Mouse (Mus musculus) MN1 (cell line): ENCODE data around the gene Plcg2.

Experiments
- DNase-seq: peaks from one replicate; pipeline ENCODE4 v3.0.0-alpha.2; 2016; ENCODE audit warnings: low spot score

Plcg2 gene

DNA sequence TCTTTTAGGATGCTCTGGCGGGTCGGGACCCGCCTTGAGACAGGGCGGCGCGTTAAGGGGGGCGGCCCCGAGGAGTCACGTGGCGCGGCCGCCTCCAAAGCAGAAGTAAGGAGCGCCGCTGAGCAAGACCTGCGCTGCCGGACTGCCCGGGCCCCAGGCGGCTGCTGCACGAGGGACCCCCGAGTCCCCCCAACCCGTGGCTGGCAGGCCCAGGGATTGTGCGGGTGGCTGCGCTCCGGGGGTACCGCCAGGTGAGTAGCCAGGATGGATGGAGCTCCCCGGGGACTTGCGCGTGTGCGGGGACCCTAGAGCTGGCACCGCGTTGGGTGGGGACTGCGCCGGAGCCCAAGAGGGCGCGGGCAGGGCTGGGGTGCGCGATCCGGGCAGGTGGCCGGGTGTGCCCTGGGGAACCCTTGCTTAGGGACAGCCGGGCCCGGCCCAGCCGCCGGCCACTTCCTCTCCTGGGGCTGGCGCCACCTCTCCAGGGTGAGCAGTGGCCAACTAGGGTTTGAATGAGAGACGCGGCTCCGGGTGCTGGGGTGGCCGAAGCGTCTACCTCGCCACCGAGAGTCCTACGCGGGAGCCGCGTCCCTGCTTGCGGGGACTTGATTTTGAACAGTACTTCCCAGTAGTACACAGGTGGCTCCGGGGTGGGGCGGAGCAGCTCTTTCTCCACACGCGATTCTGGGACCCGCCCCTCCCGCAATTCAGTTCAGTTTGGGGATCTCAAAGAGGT, at the start of gene Plcg2:
Plcg2 (plus strand) TSS at position 113 of the 736 bp plus-strand sequence.
- DNase-seq = no peak

DNA sequence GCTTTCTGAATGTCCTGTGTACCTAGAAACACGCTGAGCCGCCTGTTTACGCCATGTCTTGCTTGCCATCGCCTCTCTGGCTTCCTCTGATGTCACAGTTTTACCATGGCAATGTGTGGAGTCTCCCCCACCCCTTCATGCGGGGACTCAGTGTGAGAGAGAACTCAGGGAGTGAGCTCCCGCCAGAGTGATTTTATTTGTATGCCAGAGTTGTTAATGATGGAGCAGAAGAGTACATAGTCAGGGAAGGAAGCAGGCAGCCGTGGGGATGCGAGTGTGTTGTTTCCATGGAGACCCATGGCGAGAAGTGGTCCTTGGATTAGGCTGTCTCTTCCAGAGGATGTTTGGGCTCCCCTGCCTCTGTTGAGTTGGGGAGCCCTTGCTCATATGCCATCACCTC, 47.0 kb upstream of the Plcg2 start:
- no peak for DNase-seq

DNA sequence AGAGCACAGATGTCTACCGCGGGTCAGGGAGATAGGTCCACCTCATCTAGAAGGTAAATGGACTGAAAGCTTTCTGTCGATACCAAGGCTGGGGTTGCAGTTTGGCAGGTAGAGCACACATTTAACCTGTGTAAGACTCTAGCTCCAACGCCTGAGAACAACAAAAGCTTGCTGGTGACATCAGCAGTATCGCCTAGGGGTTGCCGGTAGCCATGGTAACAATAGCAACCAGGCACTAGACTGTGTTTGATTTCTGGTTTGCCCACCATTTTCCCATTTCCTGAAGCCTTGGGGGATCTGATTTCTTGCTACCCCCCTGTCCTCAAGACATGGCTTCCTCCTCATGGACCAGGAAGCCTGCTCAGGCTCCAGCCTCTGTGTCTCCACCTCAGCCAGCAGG, 44.1 kb upstream of the Plcg2 start:
- no peak for DNase-seq

DNA sequence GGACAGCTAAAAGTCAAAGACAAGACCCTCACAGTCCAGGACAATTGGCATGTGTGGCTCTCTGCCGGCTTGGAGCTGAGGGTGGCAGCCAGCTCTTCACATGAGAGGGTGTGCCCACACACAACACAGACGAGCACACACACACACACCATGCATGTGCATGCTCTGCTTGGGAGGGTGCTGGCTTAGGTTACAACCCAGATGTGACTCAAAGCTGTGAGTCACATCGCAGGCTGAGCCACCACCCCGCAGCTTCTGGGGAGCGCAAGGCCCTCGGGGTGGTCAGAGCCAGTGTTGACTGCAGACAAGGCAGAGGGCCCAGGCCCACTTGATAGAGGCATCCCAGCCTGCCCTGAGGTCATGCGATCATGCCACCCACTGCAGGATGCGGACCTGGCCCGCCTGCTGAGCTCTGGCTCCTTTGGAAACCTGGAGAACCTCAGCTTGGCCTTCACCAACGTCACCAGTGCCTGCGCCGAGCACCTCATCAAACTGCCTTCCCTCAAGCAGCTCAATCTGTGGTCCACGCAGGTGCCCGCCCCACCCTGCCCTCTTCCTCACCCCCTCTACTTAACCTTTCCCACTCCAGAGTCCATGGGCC, 43.5 kb upstream of the Plcg2 start:
- DNase-seq = no peak

DNA sequence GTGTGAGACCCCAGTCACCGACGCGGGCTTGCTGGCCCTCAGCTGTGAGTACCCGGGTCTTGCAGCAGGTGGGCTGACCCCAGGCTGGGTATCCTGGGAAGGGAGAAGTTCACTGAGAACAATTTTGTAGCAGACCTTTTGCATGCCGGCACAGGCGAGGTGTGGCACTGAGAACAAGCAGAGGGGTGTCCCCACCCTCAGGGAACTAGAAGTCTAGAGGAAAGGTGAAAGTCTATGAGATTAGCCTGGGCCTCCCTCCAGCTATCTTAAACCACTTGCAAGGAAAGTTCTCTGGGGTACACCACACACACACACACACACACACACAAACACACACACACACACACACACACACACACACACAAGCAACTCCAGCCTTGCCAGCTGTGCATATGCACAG, 42.4 kb upstream of the Plcg2 start:
- no peak for DNase-seq

DNA sequence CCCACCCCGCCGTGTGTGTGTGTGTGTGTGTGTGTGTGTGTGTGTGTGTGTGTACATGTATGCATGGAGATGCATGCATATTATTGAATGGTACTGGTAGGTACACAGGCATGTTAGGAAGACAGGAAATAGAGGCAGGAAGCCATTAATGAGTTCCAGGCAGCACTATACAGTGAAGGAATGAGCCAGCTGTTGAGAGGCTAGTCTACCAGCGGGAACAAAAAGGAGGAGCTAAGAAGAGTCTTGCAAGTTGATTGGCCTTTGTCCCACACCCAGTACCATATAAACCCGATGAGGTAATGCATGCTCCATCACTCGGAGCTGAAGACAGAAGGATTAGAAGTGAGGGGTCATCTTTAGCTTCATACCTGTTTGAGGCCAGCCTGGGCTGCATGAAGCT, 39.7 kb upstream of the Plcg2 start:
- no peak for DNase-seq

DNA sequence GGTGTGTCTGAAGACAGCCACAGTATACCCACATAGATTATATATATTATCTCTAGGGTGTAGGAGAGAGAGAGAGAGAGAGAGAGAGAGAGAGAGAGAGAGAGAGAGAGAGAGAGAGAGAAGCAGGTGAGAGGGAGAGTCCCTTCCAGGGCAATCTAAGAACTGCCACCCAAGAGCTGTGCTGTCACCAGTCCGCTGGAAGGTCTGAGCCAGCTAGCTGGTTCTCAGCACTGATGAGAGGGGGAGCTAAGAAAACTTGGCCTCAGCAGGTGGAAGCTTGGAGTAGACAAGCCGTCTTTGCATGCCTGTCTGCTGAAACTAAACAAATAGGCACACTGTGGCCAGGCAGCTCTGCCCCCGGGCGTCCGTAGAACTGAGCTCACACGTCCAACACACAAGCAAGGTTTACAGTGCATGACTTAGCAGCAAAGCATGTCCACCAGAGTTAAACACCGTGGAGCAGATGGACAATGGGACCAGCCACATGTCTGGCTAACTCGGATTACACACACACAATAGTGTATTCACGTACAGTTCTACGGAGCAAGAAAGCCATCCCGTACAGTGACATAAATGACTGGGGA, 35.3 kb upstream of the Plcg2 start:
- no peak for DNase-seq

DNA sequence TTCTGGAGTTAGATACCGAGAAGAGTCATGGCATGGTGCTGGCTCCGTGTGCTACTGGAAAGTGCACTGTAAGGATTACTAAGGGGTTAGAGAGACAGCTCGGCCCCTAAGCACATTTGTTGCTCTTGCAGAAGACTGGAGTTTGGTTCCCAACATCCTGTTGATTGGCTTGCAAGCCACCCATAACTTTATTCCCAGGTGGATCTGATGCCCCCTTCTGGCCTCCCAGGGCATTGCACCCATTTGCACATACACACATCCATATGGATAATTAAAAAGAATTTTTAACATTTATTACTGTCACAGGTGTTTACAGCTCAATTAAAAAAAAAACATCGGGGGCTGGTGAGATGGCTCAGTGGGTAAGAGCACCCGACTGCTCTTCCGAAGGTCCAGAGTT, 33.6 kb upstream of the Plcg2 start:
- no peak for DNase-seq

DNA sequence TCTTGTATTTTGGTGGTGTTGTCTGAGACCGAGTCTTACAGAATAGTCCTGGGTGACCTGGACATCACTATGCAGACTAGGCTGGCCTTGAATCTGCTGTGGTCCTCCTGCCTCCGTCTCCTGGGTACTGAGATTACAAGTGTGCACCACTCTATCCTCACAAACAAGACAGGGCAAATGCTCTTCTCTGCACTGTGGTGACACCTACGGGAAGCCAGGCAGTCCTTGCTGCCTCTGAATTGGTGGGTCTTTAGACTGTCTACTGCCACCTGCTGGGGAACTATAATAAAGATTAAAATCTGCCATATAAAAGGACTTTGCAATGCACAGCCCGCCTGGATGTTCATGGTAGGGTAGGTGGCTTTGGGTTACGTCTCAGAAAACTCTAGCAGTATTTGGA, 32.8 kb upstream of the Plcg2 start:
- DNase-seq = peak; percentile 86

DNA sequence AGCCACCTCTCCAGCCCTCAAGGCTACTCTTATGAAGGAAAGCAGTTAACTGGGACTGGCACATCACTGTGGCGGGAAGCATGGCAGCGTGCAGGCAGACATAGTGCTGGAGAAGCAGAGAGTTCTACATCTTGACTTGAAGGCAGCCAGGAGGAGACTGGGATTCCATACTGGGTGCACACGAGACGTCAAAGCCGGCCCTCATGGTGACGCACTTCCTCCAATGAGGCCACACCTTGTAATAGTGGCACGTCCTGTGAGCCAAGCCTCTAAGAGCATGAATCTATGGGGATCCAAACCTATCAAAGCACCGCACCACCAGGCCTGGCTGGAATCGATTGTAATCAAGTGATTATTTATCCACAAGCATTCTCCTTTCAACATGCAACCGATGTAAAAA, 30.6 kb upstream of the Plcg2 start:
- DNase-seq = no peak

DNA sequence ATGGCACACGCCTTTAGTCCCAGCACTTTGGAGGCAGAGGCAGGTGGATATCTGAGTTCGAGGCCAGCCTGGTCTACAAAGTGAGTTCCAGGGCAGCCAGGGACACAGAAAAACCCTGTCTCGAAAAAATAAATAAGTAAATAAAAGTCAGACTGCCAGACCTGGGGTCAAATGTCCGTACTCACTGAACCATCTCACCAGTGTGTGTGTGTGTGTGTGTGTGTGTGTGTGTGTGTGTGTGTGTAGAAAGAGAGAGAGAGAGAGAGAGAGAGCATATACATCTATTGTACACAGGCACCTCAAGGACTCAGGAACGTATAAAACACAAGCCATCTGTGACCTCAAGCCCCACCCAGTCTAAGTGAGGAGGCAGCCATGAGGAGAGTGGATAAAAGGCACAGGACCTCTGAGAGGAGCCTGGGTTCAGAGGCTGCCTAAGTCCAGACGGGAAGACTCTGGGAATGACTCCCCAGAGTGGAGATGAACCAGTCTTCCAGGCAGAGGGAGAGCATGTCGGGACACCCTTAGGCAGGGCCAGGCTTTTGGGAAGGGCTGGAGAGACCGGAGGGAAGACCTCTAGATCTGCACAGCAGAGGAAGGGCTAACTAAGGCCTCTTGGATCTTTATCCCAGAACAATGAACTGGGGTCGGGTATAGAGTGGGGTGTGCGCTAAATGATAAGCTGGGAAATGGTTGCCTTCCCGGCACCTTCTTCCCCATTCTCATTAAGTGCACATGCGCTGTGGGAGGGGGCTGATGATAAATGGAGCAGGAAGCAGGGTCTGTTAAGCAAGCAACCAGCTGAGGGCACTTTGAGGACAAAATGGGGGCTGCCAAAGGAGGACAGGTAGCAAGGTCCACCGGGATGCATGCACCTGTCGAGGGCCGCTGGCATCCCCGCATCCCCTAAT, 28.4 kb upstream of the Plcg2 start:
- peak; percentile 46 for DNase-seq

DNA sequence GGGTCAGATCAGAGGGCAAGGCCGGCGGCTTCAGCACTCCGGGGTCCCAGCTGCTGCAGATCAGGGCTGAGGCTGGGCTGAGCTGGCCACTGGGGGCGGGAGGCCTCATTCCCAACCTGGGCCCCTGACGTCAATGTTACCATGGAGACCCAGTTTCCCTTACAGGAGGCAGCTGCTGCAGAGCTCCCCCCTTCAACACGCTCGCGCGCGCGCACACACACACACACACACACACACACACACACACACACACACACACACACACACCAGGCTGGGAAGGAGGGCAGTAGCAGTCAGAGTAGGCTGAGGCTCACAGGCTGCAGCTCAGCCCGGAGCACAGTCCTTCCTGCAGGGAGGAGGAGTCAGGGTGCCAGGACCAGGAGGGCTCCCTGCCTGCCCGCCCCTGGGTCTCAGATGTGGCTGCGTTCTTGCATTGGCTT, 27.7 kb upstream of the Plcg2 start:
- peak; percentile 91 for DNase-seq

DNA sequence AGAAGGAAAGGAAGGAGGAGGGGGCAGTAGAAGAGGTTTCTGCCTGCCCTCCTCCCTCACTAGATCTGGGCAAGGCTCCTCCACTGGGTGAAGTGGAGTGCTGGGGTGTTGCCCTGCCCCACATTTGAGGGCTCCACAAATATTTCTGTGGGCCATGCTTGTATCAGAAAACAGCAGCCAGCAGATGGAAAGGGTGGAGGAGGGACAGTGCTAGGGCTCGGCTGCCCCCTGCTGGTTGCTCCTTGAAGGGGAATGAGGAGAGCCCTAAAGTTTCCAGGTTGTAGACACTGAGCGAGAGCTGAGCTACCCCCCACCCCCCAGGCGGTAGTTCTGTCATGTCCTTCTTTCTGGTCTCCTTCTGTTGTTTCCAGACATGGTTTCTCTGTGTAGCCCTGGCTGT, 26.9 kb upstream of the Plcg2 start:
- DNase-seq = peak; percentile 80

DNA sequence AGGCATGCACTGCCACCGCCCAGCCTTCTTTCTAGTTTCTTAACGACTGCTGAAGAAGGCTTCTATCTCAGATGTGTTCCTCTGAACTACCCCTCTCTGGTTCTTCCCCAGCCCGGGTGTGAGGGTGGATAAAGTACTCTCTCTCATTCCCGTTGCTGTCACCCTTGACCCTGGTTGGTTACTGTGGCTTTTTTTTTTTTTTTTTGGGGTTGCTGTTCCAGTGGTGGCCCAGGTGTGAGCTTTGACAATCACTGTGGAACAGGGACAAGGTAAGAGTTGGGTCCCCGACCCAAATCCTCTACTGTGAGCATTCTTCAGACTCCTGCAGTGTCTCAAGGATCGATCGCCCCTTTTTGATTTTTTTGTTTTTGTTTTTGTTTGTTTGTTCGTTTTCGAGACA, 26.4 kb upstream of the Plcg2 start:
- DNase-seq = no peak

DNA sequence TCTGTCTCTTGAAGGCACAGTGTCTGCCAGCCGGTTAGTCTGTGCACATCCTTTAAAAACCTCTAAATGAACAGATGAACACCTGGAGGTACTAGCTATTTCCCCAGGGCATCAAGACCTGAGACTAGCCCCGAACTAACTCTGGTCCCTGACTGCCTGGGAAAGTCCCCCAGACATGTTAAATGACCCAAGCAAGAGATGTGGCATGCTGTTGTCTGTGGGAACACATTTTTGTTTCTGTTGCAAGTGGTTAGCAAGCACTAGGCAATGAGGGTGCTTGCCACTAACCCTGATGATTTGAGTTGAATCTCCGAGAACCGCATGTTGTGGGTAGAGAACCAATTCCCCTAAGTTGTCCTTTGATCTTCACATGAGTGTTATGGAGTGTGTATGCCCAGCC, 25.8 kb upstream of the Plcg2 start:
- no peak for DNase-seq

DNA sequence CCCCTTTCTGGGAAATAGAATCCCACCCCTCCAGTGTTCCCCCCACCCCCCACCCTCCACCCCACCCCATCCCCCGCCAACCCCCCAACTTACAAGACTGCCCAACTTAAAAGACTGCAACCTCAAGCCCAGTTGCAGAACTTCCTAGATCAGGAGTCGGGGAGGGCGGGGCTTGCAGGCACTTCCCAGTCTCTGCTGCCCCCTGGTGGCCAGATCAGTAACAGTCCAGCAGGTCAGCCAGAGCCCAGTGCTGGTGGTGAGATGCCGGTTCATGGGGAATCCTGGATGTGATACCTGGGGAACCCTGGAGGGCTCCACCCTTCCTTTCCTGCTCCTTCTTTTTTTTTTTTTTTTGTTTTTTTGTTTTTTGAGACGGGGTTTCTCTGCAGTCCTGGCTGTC, 23.1 kb upstream of the Plcg2 start:
- DNase-seq = peak; percentile 90

DNA sequence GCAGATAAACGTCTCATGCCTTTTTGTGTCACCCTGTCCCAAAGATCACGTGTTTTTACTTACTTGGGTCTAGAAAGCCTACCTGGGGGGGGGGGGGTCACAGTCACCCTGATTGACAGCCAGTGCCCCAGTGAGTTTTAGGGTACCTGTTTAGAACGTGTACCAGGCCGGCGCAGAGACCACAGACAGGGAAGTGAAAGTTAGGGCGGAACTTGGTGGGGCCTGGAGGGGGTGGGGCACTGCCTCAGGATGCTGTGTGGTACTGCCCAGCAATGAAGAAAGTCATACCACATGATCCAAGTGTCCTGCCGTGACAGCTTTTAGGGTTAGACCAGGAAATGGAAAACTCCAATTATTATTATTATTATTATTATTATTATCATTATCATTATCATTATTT, 22.3 kb upstream of the Plcg2 start:
- no peak for DNase-seq

DNA sequence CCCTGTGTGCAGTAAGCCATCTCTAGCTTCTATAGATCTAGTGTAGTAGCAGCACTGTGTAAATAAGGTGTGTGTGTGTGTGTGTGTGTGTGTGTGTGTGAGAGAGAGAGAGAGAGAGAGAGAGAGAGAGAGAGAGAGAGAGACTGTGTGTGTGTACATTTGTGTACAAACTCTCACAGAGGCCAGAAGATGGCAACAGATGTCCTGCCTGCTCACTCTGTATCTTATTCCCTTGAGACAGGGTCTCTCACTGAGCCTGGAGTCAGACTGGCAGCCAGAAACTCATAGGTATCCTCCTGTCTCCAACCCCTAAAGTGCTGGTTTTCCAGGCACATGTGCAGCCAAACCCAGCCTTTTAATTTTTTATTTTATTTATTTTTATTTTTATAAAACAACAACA, 20.0 kb upstream of the Plcg2 start:
- no peak for DNase-seq

DNA sequence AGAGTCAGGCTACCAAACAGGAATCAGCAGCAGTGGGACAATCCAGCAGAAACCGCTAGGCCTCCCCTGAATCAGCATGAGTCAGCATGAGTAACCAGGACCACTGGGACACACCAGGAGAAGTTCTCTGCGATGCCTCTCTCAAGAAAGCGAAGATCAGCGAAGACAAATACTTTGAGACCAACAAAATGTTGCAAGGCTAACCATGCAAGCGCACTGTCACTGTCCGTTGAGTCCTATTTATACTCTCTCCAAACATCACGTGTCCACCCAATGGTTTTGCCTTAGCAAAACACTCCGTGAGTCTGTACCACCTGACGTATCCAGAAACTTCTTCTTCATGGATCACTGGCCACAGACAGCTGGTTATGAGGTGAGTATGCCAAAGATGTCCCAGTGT, 18.1 kb upstream of the Plcg2 start:
- no peak for DNase-seq

DNA sequence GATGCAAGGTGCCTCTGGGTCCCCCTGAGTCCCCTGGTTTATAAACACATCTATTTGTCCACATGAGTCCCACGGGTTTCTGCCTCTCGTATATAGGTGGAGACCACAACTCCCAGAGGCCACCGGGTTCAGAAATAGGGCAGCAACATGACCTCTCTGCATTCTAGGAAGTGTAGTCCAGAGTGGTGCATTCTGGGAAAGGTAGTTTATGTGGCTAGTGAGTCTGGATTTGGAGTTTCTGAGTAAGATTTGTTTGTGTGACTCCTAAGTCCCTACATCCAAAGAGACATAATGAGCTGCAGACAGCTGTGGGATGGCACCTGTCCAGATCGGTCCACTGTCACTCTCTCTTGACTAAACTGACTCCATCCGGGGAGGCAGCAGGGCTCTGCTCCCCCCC, 17.6 kb upstream of the Plcg2 start:
- DNase-seq = no peak

DNA sequence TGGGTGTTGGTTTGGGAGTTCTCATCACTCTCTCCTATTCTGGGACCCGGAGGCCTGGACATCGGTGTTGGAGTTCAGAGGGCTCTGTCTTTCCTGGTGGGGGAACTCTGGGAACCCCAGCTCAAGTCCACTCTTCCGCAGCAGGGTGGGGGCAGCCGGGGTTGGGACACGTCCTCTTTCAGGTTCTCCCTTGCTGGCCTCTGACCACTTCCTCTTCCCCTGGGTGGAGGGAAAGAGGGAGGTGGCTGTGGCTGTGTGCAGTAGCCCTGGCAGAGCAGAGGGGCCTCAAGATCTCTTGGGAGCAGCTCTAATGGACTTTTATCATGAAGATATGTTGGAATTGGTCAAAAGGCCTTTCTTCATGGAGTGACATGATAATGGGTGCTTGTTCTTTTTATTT, 16.3 kb upstream of the Plcg2 start:
- DNase-seq = no peak

DNA sequence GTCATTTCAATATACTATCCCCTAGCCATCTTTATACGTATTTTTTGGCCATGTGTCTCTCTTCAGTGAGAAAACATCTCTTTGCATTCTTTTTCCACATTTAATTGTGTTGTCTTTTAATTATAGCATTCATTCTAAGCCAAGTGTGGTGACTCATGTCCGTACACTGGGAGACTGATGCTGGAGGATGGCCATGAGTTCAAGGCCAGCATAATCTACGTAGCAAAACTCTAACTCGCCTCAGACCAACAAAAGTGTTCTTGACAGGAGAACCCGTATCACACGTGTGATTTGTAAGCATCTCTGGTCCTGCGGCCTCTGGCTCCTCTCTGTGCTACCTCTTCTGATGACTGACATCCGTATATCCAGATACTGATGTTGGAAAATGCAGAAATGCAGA, 13.4 kb upstream of the Plcg2 start:
- DNase-seq = no peak

DNA sequence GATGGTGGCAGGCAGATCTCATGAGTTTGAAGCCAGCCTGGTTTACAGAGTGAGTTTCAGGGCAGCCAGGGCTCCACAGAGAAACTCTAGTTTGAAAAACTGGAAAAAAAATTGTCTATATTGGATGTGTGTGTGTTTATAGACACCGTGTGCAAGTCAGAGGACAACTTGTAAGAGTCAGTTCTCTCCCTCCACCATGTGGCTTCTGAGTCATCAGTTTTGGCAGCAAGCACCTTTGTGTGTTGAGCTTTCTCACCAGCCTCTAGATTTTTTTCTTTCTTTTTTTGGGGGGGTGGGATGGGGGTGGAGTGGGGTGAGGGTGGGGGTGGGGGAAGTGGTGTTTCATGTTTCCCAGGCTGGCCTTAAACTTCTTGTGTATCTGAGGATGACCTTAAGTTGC, 12.8 kb upstream of the Plcg2 start:
- no peak for DNase-seq
